Mouse (Mus musculus) adipocyte (in vitro differentiated cells): ENCODE data around the gene Slc6a2.

Source experiments
- DNase-seq: peaks from one replicate; pipeline ENCODE4 v3.0.0-alpha.2; 2016; ENCODE audit warnings: low spot score

The Slc6a2 gene

GRCm38 (mm10) chr8:93038831-93039230, 79.0 kb downstream of the Slc6a2 start:
- DNase-seq, result no peak

DNA sequence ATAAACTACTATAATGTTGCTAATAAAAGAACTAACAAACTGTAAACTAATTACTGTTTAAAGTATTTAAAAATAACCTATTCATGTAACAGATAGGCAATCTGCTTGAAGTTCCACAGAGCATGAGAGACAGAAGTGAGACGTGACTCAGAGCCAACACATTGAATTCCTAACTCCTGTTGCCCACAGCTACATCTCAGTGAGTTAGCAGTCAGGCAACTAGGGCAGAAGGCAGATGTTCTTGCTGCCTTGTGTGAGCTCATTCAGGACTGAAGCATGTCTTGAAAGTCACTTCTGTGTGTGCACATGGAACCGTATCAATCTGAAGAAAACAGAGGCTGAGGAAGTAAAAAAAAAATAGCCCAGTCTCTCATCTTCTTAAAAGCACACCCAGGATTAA, 80.4 kb downstream of the Slc6a2 start:
- peak; percentile 65 for DNase-seq

DNA sequence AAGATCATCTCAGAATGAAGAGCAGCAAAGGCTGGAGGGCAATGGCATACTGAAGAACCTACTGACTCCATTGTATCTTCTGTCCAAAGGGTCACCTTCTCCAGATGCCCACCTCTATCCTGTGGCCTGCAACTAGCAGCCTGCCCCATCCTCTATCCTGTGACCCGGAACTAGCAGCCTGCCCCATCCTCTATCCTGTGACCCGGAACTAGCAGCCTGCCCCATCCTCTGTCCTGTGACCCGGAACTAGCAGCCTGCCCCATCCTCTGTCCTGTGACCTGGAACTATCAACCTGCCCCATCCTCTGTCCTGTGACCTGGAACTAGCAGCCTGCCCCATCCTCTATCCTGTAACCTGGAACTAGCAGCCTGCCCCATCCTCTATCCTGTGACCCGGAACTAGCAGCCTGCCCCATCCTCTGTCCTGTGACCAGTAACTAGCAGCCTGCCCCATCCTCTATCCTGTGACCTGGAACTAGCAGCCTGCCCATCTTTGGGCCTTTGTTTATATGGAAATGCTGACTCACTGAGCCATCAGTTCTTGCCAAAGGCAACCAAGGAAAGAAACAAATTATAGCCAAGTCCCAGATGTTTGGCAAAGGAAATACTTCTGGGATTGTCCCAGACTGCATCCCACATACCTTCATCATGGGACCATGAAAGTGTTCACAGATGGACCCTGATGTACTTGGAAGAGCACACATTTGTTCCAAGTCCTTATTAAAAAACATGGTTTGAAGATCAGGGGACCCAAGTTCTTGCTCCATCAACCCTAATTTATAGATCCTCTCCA, 81.1 kb downstream of the Slc6a2 start:
- DNase-seq, result peak; percentile 74

GRCm38 (mm10) chr8:93043083-93043482, 83.2 kb downstream of the Slc6a2 start:
- no peak for DNase-seq

GRCm38 (mm10) chr8:93048092-93048491, 88.2 kb downstream of the Slc6a2 start, which contains the start of gene Ces1a:
Gene Ces1a, minus strand, starts transcription at chr8:93048192.
- DNase-seq, result no peak

- peak; percentile 53 for DNase-seq
Measured at GRCm38 (mm10) chr8:93048510-93049416, 88.9 kb downstream of the Slc6a2 start.
